Mouse (Mus musculus) cerebellum, adult 2 months (tissue): ENCODE results near the gene Arid1b.

Experiments used
- CTCF ChIP-seq: fragments of 200-500 bp; IDR thresholded peaks from 2 replicates; pipeline ENCODE4 v1.5.1; 2011; ENCODE audit warnings: low read depth, mild to moderate bottlenecking, control low read depth, low read length, moderate library complexity, borderline replicate concordance; ENCODE audit not compliant: insufficient read depth
- POLR2A ChIP-seq: fragments of 200-500 bp; IDR thresholded peaks from 2 replicates; pipeline ENCODE4 v1.6.1; 2011; ENCODE audit warnings: low read length, control low read depth, borderline replicate concordance; ENCODE audit not compliant: insufficient read depth

- no peak for TF ChIP-seq CTCF
- TF ChIP-seq POLR2A, result no peak
Measured at GRCm38 (mm10) chr17:5009526-5010260, 15.6 kb downstream of the Arid1b start.
